Mouse (Mus musculus) erythroblast, adult 5-6 weeks (primary cell): ENCODE measurements at regions not wholly inside any gene's neighbourhood (a gene's known extent, or its start where the extent isn't known, plus 50 kb on each side); places are given as distances from the start of the nearest gene placed in this dataset.
"Not testable (repeated sequence)": the region's sequence is repeated elsewhere in the genome, so short reads cannot be mapped to it uniquely, and the experiment has no call there.

ENCODE experiments used
- ATAC-seq: replicated peaks from 2 replicates; pipeline ENCODE4 v1.8.0; 2016; ENCODE audit warnings: moderate number of reproducible peaks, mild to moderate bottlenecking, moderate TSS enrichment, inconsistent platforms; ENCODE audit not compliant: poor library complexity, low FRiP score, severe bottlenecking

DNA sequence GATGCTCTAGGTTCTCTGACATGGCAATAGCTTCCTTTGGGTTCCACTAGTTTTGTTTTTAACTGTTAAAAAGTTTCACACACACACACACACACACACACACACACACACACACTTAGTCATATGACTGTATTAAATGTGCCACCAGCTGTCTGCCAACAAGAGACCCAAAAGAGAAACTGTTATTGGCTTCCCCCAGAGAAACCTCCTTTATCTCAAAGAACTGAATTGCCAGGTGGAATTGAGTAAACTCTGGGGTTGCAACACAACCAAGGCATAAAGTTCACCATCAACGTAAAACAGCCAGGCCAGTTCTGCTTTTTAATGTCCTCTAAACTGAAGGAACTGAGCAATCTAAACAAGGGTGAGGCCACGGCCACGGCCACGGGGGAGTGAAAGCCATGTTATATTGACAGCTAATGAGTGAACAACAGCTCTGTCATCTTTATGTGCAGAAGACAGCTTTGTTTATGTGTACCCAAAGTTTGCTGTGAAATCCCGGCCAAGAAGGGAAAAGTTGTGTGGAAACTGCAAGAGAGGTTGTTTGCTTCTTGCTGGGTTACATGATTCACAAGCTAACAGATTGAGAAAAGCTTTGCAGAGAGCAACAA lies 69.3 kb downstream of the Btg1 start:
- ATAC-seq, result no peak

DNA sequence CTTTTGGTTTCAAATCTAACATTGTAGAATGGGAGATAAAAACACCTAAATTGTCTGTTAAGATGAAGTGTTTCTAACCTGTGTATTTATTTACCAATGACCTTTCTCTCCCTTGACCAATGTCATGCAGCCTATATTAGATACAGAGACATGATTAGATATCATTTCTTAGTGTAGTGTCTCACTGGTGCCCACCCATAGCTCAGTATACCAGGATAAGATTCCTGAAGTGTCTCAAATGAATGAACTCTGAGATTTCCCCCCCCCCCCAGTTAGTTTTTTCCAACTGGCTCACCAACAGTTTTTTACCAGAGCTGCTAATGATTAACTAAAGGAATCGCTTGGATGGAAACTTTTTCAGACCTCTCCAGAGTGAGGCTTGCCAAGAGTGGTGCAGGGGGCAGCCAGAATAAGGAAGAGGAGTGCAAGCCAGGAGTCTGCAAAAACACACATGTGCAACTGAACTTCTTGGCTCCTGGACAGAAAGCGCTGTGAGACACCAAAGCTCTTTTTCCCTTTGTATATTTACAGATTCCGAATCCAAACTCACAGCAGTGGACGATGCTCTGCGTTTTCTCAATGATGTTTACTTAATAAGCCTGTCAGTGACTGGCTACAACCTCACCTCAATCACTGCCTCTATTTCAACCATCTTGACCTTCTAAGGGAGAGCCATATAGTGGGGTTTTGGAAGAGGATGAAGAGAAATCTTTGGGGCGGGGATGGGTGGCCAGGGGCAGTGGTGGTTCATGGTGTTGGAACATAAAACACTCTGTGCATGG lies 70.0 kb downstream of the Btg1 start:
- no peak for ATAC-seq

DNA sequence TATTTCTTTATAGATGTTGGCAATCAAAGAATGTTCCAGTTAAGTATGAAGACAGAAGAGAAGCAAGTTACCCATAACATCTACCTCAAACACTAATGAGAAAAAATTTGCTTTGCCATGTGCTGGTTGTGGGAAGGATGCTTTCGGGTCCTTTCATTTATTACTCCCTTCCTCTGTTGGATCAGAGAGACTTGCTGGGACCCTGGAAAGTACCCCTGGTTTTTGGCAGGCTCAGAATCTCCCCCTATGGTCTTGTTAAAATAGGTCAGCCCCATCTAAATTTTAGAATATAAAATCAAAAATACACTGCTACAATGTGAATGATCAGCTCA lies 70.6 kb downstream of the Btg1 start:
- ATAC-seq, result no peak

DNA sequence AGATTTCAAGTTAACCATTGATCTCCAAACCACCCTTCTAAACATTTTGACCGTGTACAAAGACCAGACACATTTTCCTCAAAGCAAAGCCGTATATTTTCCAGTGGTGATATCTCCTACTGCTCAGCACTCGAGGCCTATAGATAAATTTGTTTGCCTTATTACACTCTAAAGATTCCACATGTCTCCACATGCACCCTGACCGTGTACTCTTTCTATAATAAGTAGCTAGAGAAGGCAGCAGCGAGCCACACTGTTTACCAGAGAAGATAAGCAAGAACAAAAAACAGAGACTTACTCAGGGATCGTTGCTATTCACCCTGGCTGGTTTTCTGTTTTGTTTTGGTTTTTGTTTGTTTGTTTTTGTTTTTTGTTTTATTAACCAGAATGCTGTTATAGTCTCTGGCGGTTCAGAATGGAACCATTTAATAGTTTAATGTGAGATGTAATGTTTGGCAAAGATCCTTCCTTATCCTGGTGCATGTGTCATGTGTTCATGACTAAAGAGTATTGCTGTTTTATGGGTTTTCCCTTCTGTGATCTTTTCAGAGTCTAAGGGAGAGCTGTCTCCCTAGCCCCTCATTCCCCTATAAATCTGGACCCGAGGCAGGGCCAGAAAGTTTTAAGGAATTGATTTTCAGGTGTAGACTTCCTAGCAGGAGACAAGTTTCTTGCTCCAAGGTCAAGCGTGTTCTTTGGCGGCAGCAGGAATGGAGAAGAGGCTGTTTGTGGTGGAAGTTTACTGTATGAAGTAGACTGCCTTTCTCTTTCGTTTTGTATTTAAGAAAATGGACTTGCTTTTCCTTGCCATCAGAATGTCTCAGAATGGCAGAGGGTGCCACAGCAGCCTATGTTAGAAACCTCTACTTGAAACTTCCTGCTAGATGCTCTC lies 73.4 kb downstream of the Btg1 start:
- ATAC-seq, result no peak

DNA sequence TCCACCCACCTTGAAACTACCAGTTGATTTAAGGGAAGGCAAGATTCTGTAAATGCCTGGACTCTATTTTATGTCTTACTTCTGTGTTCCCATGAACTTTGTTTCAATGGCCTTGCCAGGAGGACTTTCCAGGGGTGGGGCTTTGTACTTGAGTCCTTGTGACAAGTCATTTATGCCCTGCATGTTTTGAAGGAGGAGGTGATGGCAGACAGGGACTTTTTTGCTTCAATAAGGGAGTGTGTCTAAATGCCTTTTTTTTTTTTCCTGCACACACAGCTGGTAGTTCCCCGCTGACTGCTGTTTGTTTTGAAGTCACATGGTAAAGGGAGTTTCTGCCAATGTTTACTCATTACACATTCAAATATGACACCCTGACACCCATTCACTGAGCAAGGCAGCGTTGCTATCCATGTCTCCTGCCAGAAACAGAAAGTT lies 74.1 kb downstream of the Btg1 start:
- no peak for ATAC-seq

DNA sequence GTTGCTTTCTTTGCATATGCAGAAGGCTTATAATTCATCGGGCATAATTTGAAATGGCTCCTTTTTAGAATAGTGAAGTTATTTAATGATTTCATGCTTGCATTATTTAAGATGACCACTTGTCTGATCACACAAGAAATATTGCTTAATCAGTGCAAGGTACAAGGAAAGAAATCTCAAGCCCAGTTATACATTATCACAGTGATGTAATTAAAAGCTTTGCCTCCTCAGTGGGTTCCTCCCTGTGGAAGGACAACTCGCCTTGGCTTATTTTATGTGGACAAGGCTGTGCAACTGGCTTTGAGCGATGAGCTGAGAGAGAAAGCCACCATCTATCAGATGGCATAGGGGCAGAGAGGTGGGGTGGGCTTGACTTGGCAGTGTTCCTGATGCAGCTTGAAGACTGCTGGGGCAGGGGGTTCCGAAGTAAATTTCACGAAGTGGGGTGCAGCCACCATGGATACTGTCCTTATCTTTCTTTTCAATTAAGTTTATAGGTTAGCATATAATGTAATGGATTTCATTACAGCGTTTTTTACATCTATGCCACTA lies 74.6 kb downstream of the Btg1 start:
- ATAC-seq, result no peak

DNA sequence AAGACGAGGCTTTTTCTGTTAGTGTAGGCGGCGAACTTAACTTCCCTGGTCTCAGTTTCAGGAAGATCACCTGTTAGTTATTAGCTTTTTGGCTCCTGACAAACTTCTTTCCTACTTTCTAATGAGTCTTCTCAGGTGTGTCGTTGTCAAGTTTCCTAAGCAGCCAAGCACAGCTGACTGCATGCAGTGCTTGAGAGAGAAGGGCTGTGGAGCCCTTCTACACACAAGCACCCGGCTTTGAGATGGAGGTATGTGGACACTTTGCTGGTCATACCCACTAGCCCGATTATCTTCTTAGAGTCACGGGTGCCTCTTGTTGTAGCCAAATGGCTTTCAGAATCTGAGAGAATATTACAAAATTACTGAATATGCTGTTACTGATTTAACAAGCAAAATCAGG lies 76.0 kb downstream of the Btg1 start:
- ATAC-seq, result no peak

DNA sequence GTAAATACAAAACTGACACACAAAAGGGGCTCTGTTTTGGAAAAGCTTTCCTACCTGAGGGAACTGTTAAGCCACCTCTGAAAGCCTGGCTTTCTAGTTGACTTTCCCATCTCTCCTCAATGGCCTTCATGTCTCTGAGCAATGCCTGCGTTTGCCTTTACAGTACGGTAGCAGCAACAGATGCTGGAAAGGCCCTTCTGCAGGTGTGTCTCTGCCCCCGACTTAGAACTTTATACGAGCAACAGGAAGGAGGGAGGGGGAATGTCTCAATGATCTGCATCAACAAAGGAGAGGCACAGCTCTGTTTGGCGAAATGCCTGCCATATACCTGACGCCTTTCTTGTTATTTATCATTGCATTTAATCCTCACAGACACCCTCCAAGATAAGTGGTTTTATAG lies 77.0 kb downstream of the Btg1 start:
- no peak for ATAC-seq

DNA sequence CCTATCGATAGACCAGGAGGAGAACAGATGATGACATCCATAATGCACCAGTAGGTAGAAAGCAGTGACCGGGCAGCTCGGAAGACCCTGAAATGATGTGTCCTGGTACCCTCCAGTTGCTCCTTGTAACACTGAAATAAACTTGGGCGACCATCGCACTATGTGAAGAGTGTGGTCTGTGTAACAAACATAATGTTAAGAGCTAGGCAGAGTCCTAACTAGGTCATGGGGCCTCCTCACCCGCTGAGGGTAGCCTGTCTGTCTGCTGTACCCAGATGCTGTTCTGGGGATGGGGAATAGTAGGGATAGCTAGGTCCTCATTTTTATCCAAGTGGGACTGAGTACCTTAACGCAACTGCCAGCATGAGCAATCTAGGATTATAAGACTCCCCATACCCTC lies 79.8 kb downstream of the Btg1 start:
- ATAC-seq, result no peak

DNA sequence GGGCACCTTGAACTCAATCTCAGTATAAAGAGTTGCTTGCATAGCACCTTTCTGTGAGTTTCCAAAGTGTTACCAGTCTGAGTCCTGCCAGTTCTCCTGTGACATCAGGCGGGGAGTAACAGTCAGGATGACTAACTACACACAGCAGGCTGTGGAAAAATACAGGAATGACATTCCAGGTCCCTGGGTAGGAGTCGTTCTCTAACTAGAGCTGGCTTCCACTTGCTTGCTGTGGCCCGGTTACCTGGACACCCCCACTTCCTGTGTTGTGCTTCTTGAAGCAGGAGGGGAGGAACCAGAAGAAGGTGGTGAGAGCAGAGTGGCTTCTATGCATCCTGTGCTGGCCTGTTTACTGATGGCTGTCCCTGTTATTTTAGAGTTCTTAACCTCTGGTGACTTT lies 81.0 kb downstream of the Btg1 start:
- ATAC-seq, result no peak

DNA sequence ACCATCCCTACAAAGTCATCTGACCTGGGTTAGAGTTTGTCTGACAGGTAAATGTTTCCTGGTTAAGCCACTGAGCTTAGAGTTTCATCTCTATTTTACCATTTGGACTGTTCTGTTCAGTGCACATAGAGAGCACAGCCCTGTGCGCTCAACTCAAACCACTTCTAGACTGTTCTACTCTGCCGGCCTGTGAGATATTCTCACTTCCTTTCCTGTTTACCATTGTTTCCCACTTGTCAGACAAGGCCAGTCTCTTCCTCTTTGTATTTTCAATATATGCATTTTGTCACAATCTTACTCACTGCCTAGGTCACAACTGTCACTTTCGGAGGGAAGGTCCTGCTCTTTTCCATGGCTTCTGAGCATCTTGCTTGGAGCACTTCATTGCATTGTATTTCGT lies 89.8 kb downstream of the Btg1 start:
- ATAC-seq, result no peak

DNA sequence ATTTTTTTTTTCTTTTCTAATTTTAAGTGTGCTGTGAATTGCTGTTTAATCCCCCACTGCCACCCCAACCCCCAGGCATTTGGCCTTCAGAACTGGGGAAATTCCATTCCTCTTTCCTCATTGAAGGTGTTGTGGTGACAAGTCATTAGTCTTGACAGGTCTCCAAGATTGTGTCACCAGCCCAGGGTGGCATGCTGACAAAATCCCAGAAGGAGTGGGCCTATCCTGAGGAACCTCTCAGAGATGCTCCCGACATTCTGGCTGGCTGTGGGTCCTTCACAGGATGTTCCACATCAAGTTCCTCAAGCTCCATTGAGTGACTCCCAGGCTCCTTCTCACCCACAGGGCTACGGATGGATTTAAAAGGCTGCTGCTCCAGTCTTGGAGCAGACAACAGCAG lies 91.7 kb downstream of the Btg1 start:
- ATAC-seq, result no peak

DNA sequence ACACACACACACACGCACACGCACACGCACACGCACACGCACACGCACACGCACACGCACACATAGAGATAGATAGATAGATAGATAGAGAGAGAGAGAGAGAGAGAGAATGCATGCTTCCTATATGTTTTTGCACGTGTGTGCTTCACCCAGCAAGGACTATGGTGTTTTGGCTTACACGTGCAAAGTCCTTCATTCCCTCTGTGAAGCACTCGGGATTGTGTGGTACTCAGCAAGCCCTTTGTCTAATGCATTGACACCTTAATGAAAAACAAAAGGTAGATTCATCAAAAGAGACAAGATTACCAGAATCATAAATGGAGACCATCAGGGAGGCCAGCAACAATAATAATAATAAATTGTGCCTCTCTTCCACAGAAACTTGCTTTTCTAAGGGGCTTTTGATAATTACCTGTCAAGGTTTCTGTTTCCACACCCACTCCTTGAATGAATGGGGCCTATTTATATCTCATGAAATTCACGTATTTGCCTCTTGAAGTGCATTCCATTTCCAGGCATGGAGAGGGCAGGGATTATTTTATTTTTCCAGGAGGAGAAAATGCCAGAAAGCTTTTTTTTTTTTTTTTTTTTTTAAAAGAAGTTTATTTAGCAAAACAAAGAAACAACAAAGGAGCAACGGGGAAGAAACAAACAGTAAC lies 93.0 kb downstream of the Btg1 start:
- no peak for ATAC-seq

DNA sequence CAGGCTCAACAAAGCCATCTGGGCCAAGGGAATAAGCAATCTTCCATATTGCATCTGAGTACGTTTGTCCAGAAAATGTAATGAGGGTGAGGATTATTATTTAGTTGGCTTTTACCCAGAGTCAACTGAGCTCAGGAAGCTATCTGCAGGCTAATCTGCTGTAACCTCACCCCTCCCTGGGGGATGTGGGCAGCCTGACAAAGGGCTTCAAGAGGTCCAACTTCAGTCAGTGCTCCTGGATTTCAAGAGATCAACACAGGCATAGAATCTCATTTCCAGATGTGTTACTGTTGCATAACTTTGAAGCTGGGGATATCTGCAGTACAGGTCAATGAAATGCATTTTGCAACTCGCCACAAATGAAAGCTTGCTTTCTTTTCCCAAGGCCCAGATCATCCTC lies 95.2 kb downstream of the Btg1 start:
- ATAC-seq, result no peak

DNA sequence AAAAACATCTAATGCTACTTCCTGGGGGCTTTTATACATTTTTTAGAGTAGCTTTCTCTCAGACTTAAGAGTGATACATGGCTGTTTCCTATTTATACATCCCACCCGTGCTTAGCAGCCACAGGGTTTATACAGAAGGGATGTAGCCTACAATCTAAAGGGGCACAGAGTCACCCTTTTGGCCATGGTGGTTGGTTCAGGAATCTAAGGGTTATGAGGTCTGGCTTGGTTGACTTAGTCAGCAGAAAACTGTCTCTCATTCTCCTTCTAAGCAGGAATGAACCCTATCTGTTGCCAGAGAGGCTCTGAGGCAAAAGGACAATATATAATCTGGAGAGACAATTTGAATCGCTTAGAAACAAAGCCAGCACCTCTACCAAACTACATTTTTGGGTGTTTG lies 97.9 kb downstream of the Btg1 start:
- no peak for ATAC-seq

DNA sequence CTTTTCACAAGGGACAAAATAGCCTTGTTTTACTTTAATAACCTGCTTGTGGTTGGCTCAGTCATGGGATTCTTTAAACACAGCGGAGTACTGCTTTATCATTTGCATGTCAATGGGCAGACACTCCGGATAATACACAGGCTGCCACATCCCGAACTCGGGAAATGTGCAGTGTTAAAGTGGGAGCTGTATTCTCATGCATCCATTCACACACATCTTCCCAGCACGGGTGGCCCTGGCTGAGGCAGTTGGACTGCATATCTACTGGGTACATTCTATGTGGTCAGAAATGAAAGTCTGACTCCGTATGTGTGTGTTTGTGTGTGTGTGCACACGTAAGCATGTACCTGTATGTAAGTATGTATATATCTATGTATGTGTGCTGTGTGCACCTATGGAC lies 100.5 kb downstream of the Btg1 start:
- no peak for ATAC-seq

DNA sequence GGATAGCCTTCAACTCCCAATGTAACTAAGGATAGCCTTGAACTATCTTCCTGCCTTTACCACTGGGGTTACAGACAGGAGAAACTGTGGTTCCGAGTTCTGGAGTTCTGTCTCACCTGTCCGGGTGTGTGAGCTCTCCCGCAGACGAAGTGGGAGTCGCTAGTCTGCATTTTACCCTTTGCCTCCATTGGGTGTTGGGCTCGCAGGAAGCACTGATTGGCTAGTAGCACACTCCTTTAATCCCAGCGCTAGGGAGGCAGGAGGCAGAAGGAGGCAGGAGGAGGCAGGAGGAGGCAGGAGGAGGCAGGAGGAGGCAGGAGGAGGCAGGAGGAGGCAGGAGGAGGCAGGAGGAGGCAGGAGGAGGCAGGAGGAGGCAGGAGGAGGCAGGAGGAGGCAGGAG lies 101.9 kb downstream of the Btg1 start:
- not testable (repeated sequence) for ATAC-seq

DNA sequence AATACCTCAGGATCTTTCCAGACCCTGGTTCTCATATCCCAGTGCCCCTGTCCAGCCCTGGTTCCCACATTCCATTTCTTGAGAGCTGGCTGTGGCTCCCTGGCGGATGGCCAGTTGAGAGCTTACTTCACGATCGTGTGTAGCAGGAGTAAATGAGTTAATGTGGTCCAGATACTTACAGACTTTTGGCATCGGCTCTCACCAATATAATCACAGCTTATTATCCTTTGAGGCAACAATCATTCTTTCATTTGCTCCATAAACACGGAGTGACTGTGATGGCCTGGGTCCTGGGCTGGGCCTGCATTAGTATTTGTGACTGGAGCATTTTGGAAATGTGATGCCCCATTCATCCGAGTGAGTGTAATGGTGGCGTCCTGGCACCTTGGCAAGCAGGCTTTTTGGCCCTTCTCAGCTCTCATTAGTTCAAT lies 103.5 kb downstream of the Btg1 start:
- ATAC-seq, result no peak

DNA sequence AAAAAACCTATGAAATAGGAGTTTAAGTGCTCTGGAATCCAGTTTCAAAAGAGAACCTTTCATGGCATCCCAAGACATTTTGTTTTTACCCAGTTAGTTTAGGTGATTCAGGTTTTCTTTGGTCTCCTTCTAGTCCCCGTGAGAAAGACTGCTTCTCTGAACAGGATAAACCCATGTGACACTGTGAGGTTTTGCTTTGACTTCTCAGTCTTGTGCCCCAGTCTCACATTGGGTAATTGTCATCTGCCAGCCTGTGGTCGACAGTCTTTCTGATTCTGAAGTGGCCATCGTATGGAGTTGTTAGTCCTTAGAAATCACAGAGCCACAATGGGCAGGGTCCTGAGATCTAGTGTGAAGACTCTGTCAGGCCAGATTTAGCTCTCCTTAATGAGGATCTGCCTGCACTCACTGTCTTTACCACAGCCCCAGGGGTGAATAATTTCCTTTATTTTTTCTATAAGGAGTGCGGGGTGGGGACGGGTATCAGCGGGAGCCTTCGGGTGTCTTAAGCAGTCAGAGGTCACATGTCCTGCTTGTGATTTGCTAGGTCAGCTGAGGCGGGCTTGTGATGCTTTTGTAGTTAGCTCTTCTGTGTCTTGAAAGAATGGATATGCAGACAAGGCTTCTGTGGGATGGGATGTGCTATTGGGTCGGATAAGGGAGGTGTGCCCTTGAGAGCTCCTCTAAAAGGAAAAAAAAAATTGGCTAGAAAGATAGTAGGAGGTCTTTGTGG lies 104.3 kb downstream of the Btg1 start:
- ATAC-seq, result no peak

DNA sequence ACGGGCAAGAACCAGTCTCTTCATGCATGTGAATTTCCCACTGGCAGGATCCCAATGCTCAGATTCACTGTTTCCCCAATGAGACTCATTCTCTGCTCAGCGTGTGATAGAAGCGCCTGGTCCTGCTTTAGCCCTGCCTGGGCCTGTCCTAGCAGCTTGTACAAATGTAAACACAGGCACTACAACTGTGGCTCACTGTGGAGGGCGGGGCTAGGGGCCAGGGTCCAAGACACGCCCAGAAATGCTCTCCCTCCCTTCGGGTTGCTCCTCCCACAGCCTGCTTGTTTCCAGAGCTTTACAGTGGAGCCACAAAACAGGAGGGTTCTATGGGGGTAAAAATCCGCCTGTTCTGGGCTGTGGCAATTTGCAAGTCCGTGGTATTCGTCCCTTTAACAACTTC lies 105.7 kb downstream of the Btg1 start:
- ATAC-seq, result no peak
